Mouse (Mus musculus) forebrain, embryonic 11.5 days (tissue): ENCODE measurements around the gene Kat14. TPM values are rescaled to one million over a fixed set of nuclear protein-coding genes. Genes with fewer than 3 reads are reported as not detected.
A peak's percentile ranks its signal among the peaks of the same experiment; 100 is the strongest.
"Not testable (repeated sequence)": the region's sequence is repeated elsewhere in the genome, so short reads cannot be mapped to it uniquely, and the experiment has no call there.

Source experiments
- ATAC-seq: fragments of 200-750 bp; cut with Nextera tagmentation; replicated peaks from 2 replicates; pipeline ENCODE4 v1.8.0; 2017; ENCODE audit warnings: moderate TSS enrichment; ENCODE audit not compliant: low FRiP score
- DNase-seq: peaks from one replicate; pipeline ENCODE4 v3.0.0-alpha.2; 2017; ENCODE audit warnings: low spot score
- H3K27ac ChIP-seq: fragments of 300-500 bp; sonication (generic); 2 replicates; pipeline ENCODE4 v1.5.1; 2014; ENCODE audit warnings: low read depth, low read length
- H3K27me3 ChIP-seq: fragments of 300-500 bp; sonication (generic); 2 replicates; pipeline ENCODE4 v1.6.1; 2014; ENCODE audit warnings: mild to moderate bottlenecking, low read length, mixed read lengths; ENCODE audit not compliant: control insufficient read depth, insufficient read depth
- H3K36me3 ChIP-seq: fragments of 300-500 bp; sonication (generic); 2 replicates; pipeline ENCODE4 v1.6.1; 2014; ENCODE audit warnings: mild to moderate bottlenecking, low read length, moderate library complexity, mixed read lengths; ENCODE audit not compliant: control insufficient read depth, insufficient read depth
- H3K4me1 ChIP-seq: fragments of 300-500 bp; sonication (generic); replicated peaks from 2 replicates; pipeline ENCODE4 v1.6.1; 2014; ENCODE audit warnings: low read length, mixed read lengths; ENCODE audit not compliant: control insufficient read depth, insufficient read depth
- H3K4me2 ChIP-seq: fragments of 300-500 bp; sonication (generic); 2 replicates; pipeline ENCODE4 v1.6.1; 2014; ENCODE audit warnings: low read depth, mild to moderate bottlenecking, low read length, moderate library complexity, mixed read lengths; ENCODE audit not compliant: severe bottlenecking
- H3K4me3 ChIP-seq: fragments of 300-500 bp; sonication (generic); 2 replicates; pipeline ENCODE4 v1.5.1; 2014; ENCODE audit warnings: low read depth, low read length
- H3K9ac ChIP-seq: fragments of 300-500 bp; sonication (generic); 2 replicates; pipeline ENCODE4 v1.6.1; 2014; ENCODE audit warnings: low read length
- H3K9me3 ChIP-seq: fragments of 300-500 bp; sonication (generic); 2 replicates; pipeline ENCODE4 v1.6.1; 2016; ENCODE audit warnings: low read length, mixed read lengths; ENCODE audit not compliant: control insufficient read depth
- WGBS: fragments of 180-500 bp; shearing (Covaris S2); extraction: QIAGEN DNeasy Blood & Tissue Kit; methylation state at CpG from one replicate; pipeline ENCODE4 v1.1.7; 2014; 5-methylcytosine and 5-hydroxymethylcytosine counted together
- polyA plus RNA-seq: library from polyadenylated mRNA; unstranded; fragments of >200 nt; fragmentation: Nextera tagmentation; extraction: Ambion mirVana; gene quantifications from 2 replicates; pipeline ENCODE4 v1.2.1, GENCODE M21; 2014

Kat14 gene
- polyA plus RNA-seq, 1 experiment from 2014 or later = 44.9 TPM

GRCm38 (mm10) chr2:144333138-144333842 is 35.5 kb upstream of the Kat14 start:
- Histone ChIP-seq H3K4me3 (0 out of 2 replicates have a peak overlapping the region, but pooled peaks have one; percentile 10), H3K9me3 (no peaks in the 10 kb centered on the region)
- ATAC-seq = no peak

GRCm38 (mm10) chr2:144337230-144337629 is 31.6 kb upstream of the Kat14 start:
- peaks cover 20% of the 10 kb centered on the region for H3K27me3 ChIP-seq
- DNase-seq = no peak
- no peak overlapping the region for H3K4me2 ChIP-seq
- ATAC-seq = no peak
- peaks cover 3% of the 10 kb centered on the region; the same call in 1 of the 2 replicates for H3K4me1 ChIP-seq
- WGBS = 70% methylated on average over 3 of the region's 3 CpGs
- no peaks in the 10 kb centered on the region for H3K9me3 ChIP-seq
- no peak overlapping the region for H3K4me3 ChIP-seq
- no peak overlapping the region for H3K9ac ChIP-seq
- H3K27ac ChIP-seq = no peak overlapping the region
- no peaks in the 10 kb centered on the region for H3K36me3 ChIP-seq

More at GRCm38 (mm10) chr2:144333138-144333842, 35.5 kb upstream of the Kat14 start:
- 7% methylated on average over 28 of the region's 28 CpGs for WGBS
- Histone ChIP-seq H3K36me3 (no peaks in the 10 kb centered on the region), H3K4me1 (peaks cover 18% of the 10 kb centered on the region; the same call in 1 of the 2 replicates), H3K9ac (no peak overlapping the region), H3K4me2 (peak overlapping the region; percentile 33), H3K27ac (no peak overlapping the region), H3K27me3 (peaks cover 55% of the 10 kb centered on the region)
- peak; percentile 69 for DNase-seq

- Histone ChIP-seq H3K4me3 (no peak overlapping the region), H3K27me3 (peaks cover 15% of the 10 kb centered on the region), H3K4me2 (no peak overlapping the region), H3K27ac (no peak overlapping the region), H3K9ac (no peak overlapping the region), H3K36me3 (no peaks in the 10 kb centered on the region), H3K9me3 (no peaks in the 10 kb centered on the region), H3K4me1 (peaks cover 3% of the 10 kb centered on the region; the same call in 1 of the 2 replicates)
- no peak for ATAC-seq
- 91% methylated on average over 7 of the region's 8 CpGs for WGBS
- no peak for DNase-seq
Measured at GRCm38 (mm10) chr2:144337701-144338100, 31.1 kb upstream of the Kat14 start.

- H3K27ac ChIP-seq, H3K4me1 ChIP-seq, H3K4me2 ChIP-seq, ATAC-seq, H3K9me3 ChIP-seq, DNase-seq, H3K36me3 ChIP-seq, H3K4me3 ChIP-seq, H3K9ac ChIP-seq: not testable (repeated sequence)
- WGBS = 79% methylated on average over 6 of the region's 6 CpGs
- peaks cover 11% of the 10 kb centered on the region for H3K27me3 ChIP-seq
Measured at GRCm38 (mm10) chr2:144338149-144338548, 30.6 kb upstream of the Kat14 start.

GRCm38 (mm10) chr2:144343158-144343557 is 25.6 kb upstream of the Kat14 start:
- Histone ChIP-seq H3K9me3 (no peaks in the 10 kb centered on the region), H3K4me3 (no peak overlapping the region), H3K27me3 (no peaks in the 10 kb centered on the region), H3K4me2 (no peak overlapping the region), H3K4me1 (no peaks in the 10 kb centered on the region), H3K27ac (no peak overlapping the region), H3K36me3 (no peaks in the 10 kb centered on the region), H3K9ac (no peak overlapping the region)
- 84% methylated on average over 4 of the region's 4 CpGs for WGBS
- ATAC-seq = no peak
- DNase-seq = no peak

- Histone ChIP-seq H3K4me1 (no peaks in the 10 kb centered on the region), H3K36me3 (no peaks in the 10 kb centered on the region), H3K9ac (no peak overlapping the region), H3K27ac (no peak overlapping the region), H3K27me3 (no peaks in the 10 kb centered on the region), H3K4me3 (no peak overlapping the region), H3K9me3 (no peaks in the 10 kb centered on the region), H3K4me2 (no peak overlapping the region)
- ATAC-seq = no peak
- no peak for DNase-seq
- WGBS = 70% methylated on average over 3 of the region's 3 CpGs
Measured at GRCm38 (mm10) chr2:144348525-144348924, 20.3 kb upstream of the Kat14 start.

- ATAC-seq (no peak), DNase-seq (no peak)
- Histone ChIP-seq H3K4me2 (no peak overlapping the region), H3K36me3 (no peaks in the 10 kb centered on the region), H3K27me3 (no peaks in the 10 kb centered on the region), H3K9me3 (no peaks in the 10 kb centered on the region), H3K9ac (no peak overlapping the region), H3K4me3 (no peak overlapping the region), H3K27ac (no peak overlapping the region), H3K4me1 (no peaks in the 10 kb centered on the region)
- 88% methylated on average over 11 of the region's 11 CpGs for WGBS
Measured at GRCm38 (mm10) chr2:144352843-144353242, 15.9 kb upstream of the Kat14 start.

- no peaks in the 10 kb centered on the region for H3K9me3 ChIP-seq
- WGBS = under 1% methylated on average over 42 of the region's 43 CpGs
- H3K9ac ChIP-seq = peak overlapping the region; percentile 94
- H3K4me3 ChIP-seq = peak overlapping the region; percentile 83
- peak overlapping the region; percentile 92 for H3K27ac ChIP-seq
- peak overlapping the region; percentile 75 for H3K4me2 ChIP-seq
- no peaks in the 10 kb centered on the region; the same call in 1 of the 2 replicates for H3K36me3 ChIP-seq
- ATAC-seq = peak; percentile 89
- H3K4me1 ChIP-seq = no peaks in the 10 kb centered on the region
- no peaks in the 10 kb centered on the region for H3K27me3 ChIP-seq
- DNase-seq = no peak
Measured at GRCm38 (mm10) chr2:144369020-144369421, 238 bp downstream of the Kat14 start.

GRCm38 (mm10) chr2:144369511-144369910 is 728 bp downstream of the Kat14 start:
- DNase-seq (no peak), ATAC-seq (peak; percentile 45)
- Histone ChIP-seq H3K9ac (peak overlapping the region; percentile 94), H3K4me2 (peak overlapping the region; percentile 75), H3K9me3 (no peaks in the 10 kb centered on the region), H3K4me1 (no peaks in the 10 kb centered on the region), H3K27ac (peak overlapping the region; percentile 92), H3K36me3 (no peaks in the 10 kb centered on the region; the same call in 1 of the 2 replicates), H3K4me3 (peak overlapping the region; percentile 83), H3K27me3 (no peaks in the 10 kb centered on the region)
- 2% methylated on average over 12 of the region's 12 CpGs for WGBS
